Mouse (Mus musculus) embryonic fibroblast, embryonic 13.5 days (primary cell): ENCODE results near the gene Cdh12. TPM values are rescaled to one million over a fixed set of nuclear protein-coding genes. Genes with fewer than 3 reads are reported as not detected.

Experiments
- H3K27ac ChIP-seq: 2 replicates; pipeline ENCODE4 v1.5.1; 2012; ENCODE audit warnings: low read length, control low read depth, inconsistent platforms; ENCODE audit not compliant: insufficient read depth
- H3K4me1 ChIP-seq: 2 replicates; pipeline ENCODE4 v1.6.1; 2011; ENCODE audit warnings: low read length; ENCODE audit not compliant: control insufficient read depth, insufficient read depth
- H3K4me3 ChIP-seq: 2 replicates; pipeline ENCODE4 v1.5.1; 2011; ENCODE audit warnings: mild to moderate bottlenecking, control low read depth, low read length; ENCODE audit not compliant: insufficient read depth
- CTCF ChIP-seq: IDR thresholded peaks from 2 replicates; pipeline ENCODE4 v1.5.1; 2011; ENCODE audit warnings: mild to moderate bottlenecking, control low read depth, low read length, moderate library complexity, borderline replicate concordance; ENCODE audit not compliant: insufficient read depth
- POLR2A ChIP-seq: IDR thresholded peaks from 2 replicates; pipeline ENCODE4 v1.6.1; 2011; ENCODE audit warnings: low read depth, mild to moderate bottlenecking, control low read depth, low read length, moderate library complexity
- polyA plus RNA-seq: library from polyadenylated mRNA; stranded (reverse); fragments of >200 nt; gene quantifications from 2 replicates; pipeline ENCODE4 v1.2.4, GENCODE M21; 2011; ENCODE audit warnings: low read depth; ENCODE audit not compliant: missing spikeins, insufficient read length

Cdh12 gene
- polyA plus RNA-seq, 1 experiment: not detected

GRCm38 (mm10) chr15:21437924-21438323, 988.9 kb downstream of the Cdh12 start:
- no peak overlapping the region for H3K4me3 ChIP-seq
- H3K4me1 ChIP-seq: no peaks in the 10 kb centered on the region
- no peak for TF ChIP-seq CTCF
- TF ChIP-seq POLR2A: no peak
- H3K27ac ChIP-seq: no peak overlapping the region

- H3K27ac ChIP-seq: no peak overlapping the region
- H3K4me1 ChIP-seq: no peaks in the 10 kb centered on the region
- no peak for TF ChIP-seq POLR2A
- no peak for TF ChIP-seq CTCF
- no peak overlapping the region for H3K4me3 ChIP-seq
These were observed 1009.0 kb downstream of the Cdh12 start for GRCm38 (mm10) chr15:21458098-21458497.

DNA sequence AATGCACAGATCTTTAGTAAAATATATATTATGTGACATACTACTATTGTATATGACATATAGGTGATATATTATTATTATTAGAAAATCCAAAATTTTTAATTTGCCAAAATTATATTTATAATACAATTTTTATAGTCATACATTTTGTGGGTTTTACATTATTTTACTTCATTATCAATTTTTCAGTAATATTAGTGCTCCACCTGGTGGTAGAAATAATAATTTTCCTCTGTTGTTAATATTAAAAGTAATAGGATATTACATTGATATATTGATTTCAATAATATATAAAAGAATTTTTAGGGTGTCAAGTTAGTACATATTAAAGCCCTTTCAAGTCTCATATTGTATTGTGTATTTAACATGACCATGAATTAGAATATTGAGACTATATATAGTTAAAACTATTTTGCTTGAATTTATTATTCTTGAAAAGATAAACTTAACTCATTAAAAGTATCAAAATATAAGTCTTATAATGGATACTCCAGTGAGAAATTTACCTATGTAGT, 1070.3 kb downstream of the Cdh12 start:
- TF ChIP-seq POLR2A: no peak
- TF ChIP-seq CTCF: no peak
- no peaks in the 10 kb centered on the region for H3K4me1 ChIP-seq

GRCm38 (mm10) chr15:21530804-21531203, 1081.7 kb downstream of the Cdh12 start:
- TF ChIP-seq CTCF (no peak), POLR2A (no peak)
- H3K4me1 ChIP-seq: no peaks in the 10 kb centered on the region

More for the DNA sequence above, 1070.3 kb downstream of the Cdh12 start:
- Histone ChIP-seq H3K27ac (no peak overlapping the region), H3K4me3 (no peak overlapping the region)

DNA sequence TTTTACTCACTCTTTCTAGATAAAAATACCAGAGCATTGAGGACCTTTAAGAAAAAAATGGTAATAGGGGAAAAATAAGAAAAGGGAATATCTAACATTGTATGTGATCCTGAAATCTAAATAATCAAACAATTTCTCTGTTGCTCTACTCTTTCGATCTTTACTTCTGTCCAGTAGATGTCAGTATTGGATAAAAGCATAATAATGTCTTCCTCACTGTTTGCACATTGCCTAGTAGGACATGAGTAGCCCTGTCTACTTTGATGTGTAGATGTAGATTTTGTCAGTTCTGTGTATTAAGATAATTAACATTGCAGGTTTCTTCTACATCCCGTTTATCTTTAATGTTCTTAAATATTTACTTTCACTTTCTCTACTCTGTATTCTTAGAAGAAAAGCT, 1087.8 kb downstream of the Cdh12 start:
- Histone ChIP-seq H3K4me3 (no peak overlapping the region), H3K27ac (no peak overlapping the region), H3K4me1 (no peaks in the 10 kb centered on the region)
- TF ChIP-seq POLR2A: no peak

More at GRCm38 (mm10) chr15:21530804-21531203, 1081.7 kb downstream of the Cdh12 start:
- no peak overlapping the region for H3K27ac ChIP-seq
- H3K4me3 ChIP-seq: no peak overlapping the region

DNA sequence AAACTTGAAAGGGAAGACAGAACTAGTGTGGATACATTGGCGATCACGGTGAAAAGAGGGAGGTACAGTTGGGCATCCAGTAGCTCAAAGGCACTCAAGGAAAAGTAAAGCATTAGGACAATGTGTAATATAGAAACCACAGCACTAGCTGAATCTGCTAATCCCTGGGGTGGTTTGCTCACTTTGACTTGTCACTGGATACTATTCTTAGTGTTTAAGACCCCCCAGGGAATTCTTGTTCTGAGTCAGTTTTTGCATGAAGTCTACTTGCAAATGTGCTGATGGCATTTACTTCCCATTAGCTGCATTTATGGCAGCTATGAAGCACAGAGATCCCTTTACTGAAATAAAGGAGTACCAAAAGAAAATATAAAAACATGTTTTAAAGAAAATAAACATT, 1095.7 kb downstream of the Cdh12 start:
- no peak overlapping the region for H3K27ac ChIP-seq
- TF ChIP-seq POLR2A: no peak
- no peak for TF ChIP-seq CTCF
- no peak overlapping the region for H3K4me3 ChIP-seq
- H3K4me1 ChIP-seq: no peaks in the 10 kb centered on the region

GRCm38 (mm10) chr15:21555981-21556380, 1106.9 kb downstream of the Cdh12 start:
- Histone ChIP-seq H3K4me3 (no peak overlapping the region), H3K27ac (no peak overlapping the region), H3K4me1 (no peaks in the 10 kb centered on the region)
- TF ChIP-seq CTCF (no peak), POLR2A (no peak)

GRCm38 (mm10) chr15:21566314-21567051, 1117.4 kb downstream of the Cdh12 start:
- H3K27ac ChIP-seq: no peak overlapping the region
- no peak overlapping the region for H3K4me3 ChIP-seq
- no peak for TF ChIP-seq CTCF
- TF ChIP-seq POLR2A: no peak
- no peaks in the 10 kb centered on the region for H3K4me1 ChIP-seq

- TF ChIP-seq POLR2A: no peak
- TF ChIP-seq CTCF: no peak
- Histone ChIP-seq H3K27ac (no peak overlapping the region), H3K4me1 (no peaks in the 10 kb centered on the region), H3K4me3 (no peak overlapping the region)
These were observed 1155.4 kb downstream of the Cdh12 start for GRCm38 (mm10) chr15:21604510-21604909.

Other genes starting within 250 kb of the Cdh12 start
- 0.77 TPM in 1 of 2 replicates, not detected in the other for gene Acot10, start 217.5 kb downstream of the Cdh12 start, polyA plus RNA-seq